Mouse (Mus musculus) CH12.LX (cell line): ENCODE data around the gene Sart3. TPM values are rescaled to one million over a fixed set of nuclear protein-coding genes. Genes with fewer than 3 reads are reported as not detected.

Experiments
- DNase-seq: peaks from one replicate; pipeline ENCODE4 v3.0.0-alpha.2; 2013; ENCODE audit errors: extremely low read depth
- H3K27ac ChIP-seq: 2 replicates; pipeline ENCODE4 v1.5.1; 2012; ENCODE audit warnings: low read depth, mild to moderate bottlenecking, control low read depth, moderate library complexity; ENCODE audit not compliant: insufficient read depth
- H3K27me3 ChIP-seq: replicated peaks from 2 replicates; pipeline ENCODE3; 2012; ENCODE audit warnings: inconsistent platforms
- H3K36me3 ChIP-seq, 2 experiments: replicated peaks in 1 of 2; 2 replicates each; pipeline versions ENCODE3 to v1.6.1; 2012; ENCODE audit warnings: inconsistent platforms in 1 of 2, low read length in 1 of 2, mild to moderate bottlenecking in 1 of 2, mixed read lengths in 1 of 2, moderate library complexity in 1 of 2; ENCODE audit not compliant: control insufficient read depth in 1 of 2, insufficient read depth in 1 of 2
- H3K4me1 ChIP-seq, 2 experiments: 2 replicates each; pipeline ENCODE4 v1.6.1; 2012; ENCODE audit warnings: inconsistent platforms in 1 of 2, moderate library complexity in 1 of 2; ENCODE audit not compliant: insufficient read depth in 2 of 2, control insufficient read depth in 1 of 2
- H3K4me2 ChIP-seq: 2 replicates; pipeline ENCODE4 v1.6.1; 2012; ENCODE audit warnings: low read depth, mild to moderate bottlenecking, control low read depth; ENCODE audit not compliant: poor library complexity, insufficient read depth, severe bottlenecking
- H3K4me3 ChIP-seq, 3 experiments: fragments of 150-350 bp in 1 of 3; sonication (generic) in 1 of 3; replicated peaks in 1 of 3; 2 replicates each; pipeline versions ENCODE3 to v1.5.1; 2011 to 2012; ENCODE audit warnings: low read depth in 2 of 3, low read length in 2 of 3, mild to moderate bottlenecking in 2 of 3, moderate library complexity in 2 of 3, control low read depth in 1 of 3, improper control_type of control experiment in 1 of 3, inconsistent platforms in 1 of 3, mixed read lengths in 1 of 3; ENCODE audit not compliant: poor library complexity in 1 of 3
- H3K79me2 ChIP-seq: replicated peaks from 2 replicates; pipeline ENCODE4 v1.6.1; 2012; ENCODE audit warnings: mild to moderate bottlenecking, moderate library complexity; ENCODE audit not compliant: control insufficient read depth, poor library complexity, insufficient read depth, severe bottlenecking; ENCODE audit errors: extremely low read depth
- H3K9ac ChIP-seq: 2 replicates; pipeline ENCODE4 v1.6.1; 2012; ENCODE audit warnings: low read depth, mild to moderate bottlenecking, control low read depth, moderate library complexity; ENCODE audit not compliant: insufficient read depth
- H3K9me3 ChIP-seq: replicated peaks from 2 replicates; pipeline ENCODE3; 2012; ENCODE audit warnings: low read length, inconsistent platforms, mixed read lengths
- CHD2 ChIP-seq: IDR thresholded peaks from 2 replicates; pipeline ENCODE4 v1.6.1; 2011; ENCODE audit warnings: low read length, improper control_type of control experiment
- ELF1 ChIP-seq: IDR thresholded peaks from 2 replicates; pipeline ENCODE4 v1.6.1; 2014; ENCODE audit warnings: low read depth, mild to moderate bottlenecking, inconsistent platforms, low read length, improper control_type of control experiment
- EP300 ChIP-seq: IDR thresholded peaks from 2 replicates; pipeline ENCODE4 v1.6.1; 2011; ENCODE audit warnings: low read length, improper control_type of control experiment
- ETS1 ChIP-seq: conservative IDR thresholded peaks from 2 replicates; pipeline ENCODE4 v1.6.1; 2012; ENCODE audit warnings: low read depth, mild to moderate bottlenecking, inconsistent platforms, low read length, improper control_type of control experiment, moderate library complexity
- GABPA ChIP-seq: IDR thresholded peaks from 2 replicates; pipeline ENCODE4 v1.6.1; 2012; ENCODE audit warnings: low read depth, low read length, improper control_type of control experiment, inconsistent platforms; ENCODE audit not compliant: insufficient replicate concordance
- HCFC1 ChIP-seq: IDR thresholded peaks from 2 replicates; pipeline ENCODE4 v1.6.1; 2012; ENCODE audit warnings: low read depth, mild to moderate bottlenecking, inconsistent platforms, low read length, improper control_type of control experiment
- IRF4 ChIP-seq: IDR thresholded peaks from 2 replicates; pipeline ENCODE4 v1.6.1; 2014; ENCODE audit warnings: low read depth, mild to moderate bottlenecking, inconsistent platforms, low read length, improper control_type of control experiment
- JUN ChIP-seq: IDR thresholded peaks from 2 replicates; pipeline ENCODE4 v1.6.1; 2011; ENCODE audit warnings: low read depth, mild to moderate bottlenecking, low read length, improper control_type of control experiment, moderate library complexity; ENCODE audit not compliant: insufficient read depth
- JUND ChIP-seq: conservative IDR thresholded peaks from 2 replicates; pipeline ENCODE4 v1.6.1; 2011; ENCODE audit warnings: low read depth, low read length, improper control_type of control experiment
- MAFK ChIP-seq: IDR thresholded peaks from 2 replicates; pipeline ENCODE4 v1.6.1; 2011; ENCODE audit warnings: low read length, improper control_type of control experiment; ENCODE audit not compliant: insufficient replicate concordance
- MEF2A ChIP-seq: IDR thresholded peaks from 2 replicates; pipeline ENCODE4 v1.6.1; 2014; ENCODE audit warnings: low read depth, mild to moderate bottlenecking, inconsistent platforms, low read length, improper control_type of control experiment, borderline replicate concordance
- RCOR1 ChIP-seq: conservative IDR thresholded peaks from 2 replicates; pipeline ENCODE4 v1.6.1; 2012; ENCODE audit warnings: low read depth, mild to moderate bottlenecking, inconsistent platforms, low read length, improper control_type of control experiment
- SIN3A ChIP-seq: IDR thresholded peaks from 2 replicates; pipeline ENCODE4 v1.6.1; 2012; ENCODE audit warnings: low read length, improper control_type of control experiment, inconsistent platforms
- TCF12 ChIP-seq: IDR thresholded peaks from 2 replicates; pipeline ENCODE4 v1.6.1; 2014; ENCODE audit warnings: low read depth, mild to moderate bottlenecking, inconsistent platforms, low read length, improper control_type of control experiment
- UBTF ChIP-seq: IDR thresholded peaks from 2 replicates; pipeline ENCODE4 v1.6.1; 2012; ENCODE audit warnings: low read depth, mild to moderate bottlenecking, inconsistent platforms, low read length, improper control_type of control experiment, moderate library complexity
- ZKSCAN1 ChIP-seq: IDR thresholded peaks from 2 replicates; pipeline ENCODE4 v1.6.1; 2012; ENCODE audit warnings: low read depth, inconsistent platforms, low read length, improper control_type of control experiment, borderline replicate concordance
- ZNF384 ChIP-seq: IDR thresholded peaks from 2 replicates; pipeline ENCODE4 v1.6.1; 2012; ENCODE audit warnings: low read depth, low read length, improper control_type of control experiment, inconsistent platforms
- dilution Hi-C: fragments of 300-500 bp; cut with MboI; formaldehyde crosslinking; loops from 2 replicates; pipeline ENCODE4 v1.14.3; 2020; ENCODE audit warnings: low sequenced_read_pairs; ENCODE audit not compliant: extremely low pct_unique_long_range_greater_than_20kb, extremely low pct_ligation_motif_present
- in situ Hi-C: fragments of 300-500 bp; cut with MboI; formaldehyde crosslinking; loops from 3 replicates; pipeline ENCODE4 v1.14.3; 2019; ENCODE audit warnings: low sequenced_read_pairs, low pct_ligation_motif_present, low pct_unique_long_range_greater_than_20kb, mixed read lengths
- polyA plus RNA-seq: library from polyadenylated mRNA; unstranded; fragments of >175 nt; gene quantifications from 2 replicates; pipeline ENCODE4 v1.2.1, GENCODE M21; 2012; ENCODE audit warnings: low read depth; ENCODE audit not compliant: insufficient read length
- total RNA-seq, 2 experiments: library from RNA; depleted of rRNA; stranded (reverse); fragments of 300-350 nt in 1 of 2; fragments of >200 nt in 1 of 2; gene quantifications; 2 replicates each; pipeline ENCODE4 v1.2.3; 2012 to 2014

The Sart3 gene
- total and polyA plus RNA-seq, 3 experiments, result 28.8 to 104 (median 67.0) TPM

DNA sequence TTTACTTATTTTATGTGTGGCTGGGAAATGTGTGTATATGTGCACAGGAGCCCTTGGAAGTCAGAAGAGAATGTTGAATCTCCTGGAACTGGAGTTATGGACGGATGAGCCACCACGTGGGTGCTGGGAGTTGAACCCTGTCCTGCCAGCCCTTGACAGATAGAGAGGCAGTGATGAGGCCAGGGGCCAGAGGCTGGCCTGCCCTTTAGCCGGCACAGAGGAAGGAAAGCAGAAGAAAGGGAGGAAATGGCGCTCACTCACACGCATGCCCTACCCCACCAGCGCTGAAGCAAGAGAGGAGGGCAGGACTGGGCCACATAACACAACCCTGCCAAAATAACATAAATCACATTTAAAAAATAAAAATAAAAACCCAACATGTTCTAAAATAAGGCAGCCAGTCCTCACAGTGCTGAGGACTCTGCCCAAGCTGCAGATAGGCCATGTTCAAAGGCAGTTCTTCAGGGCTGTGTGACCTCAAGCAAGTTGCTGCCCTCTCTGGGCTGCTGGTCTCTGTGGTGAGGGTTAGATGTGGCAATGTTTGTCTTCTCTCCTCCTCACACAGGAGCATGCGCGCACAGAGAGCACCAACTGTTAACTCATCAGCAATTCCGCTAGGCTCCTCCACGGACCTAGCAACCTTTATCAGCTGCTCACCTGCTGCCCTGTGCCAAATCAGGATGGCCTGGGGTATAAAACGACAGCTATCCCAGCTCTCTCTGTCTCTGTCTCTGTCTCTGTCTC is 18.3 kb upstream of the Sart3 start:
- H3K9ac ChIP-seq, result no peak overlapping the region
- DNase-seq, result no peak
- no peak for TF ChIP-seq MEF2A
- no peak for TF ChIP-seq CHD2
- TF ChIP-seq IRF4, result no peak
- no peak for TF ChIP-seq ETS1
- TF ChIP-seq TCF12, result no peak
- no peak for TF ChIP-seq GABPA
- TF ChIP-seq UBTF, result no peak
- no peak for TF ChIP-seq ZKSCAN1
- TF ChIP-seq MAFK, result no peak
- TF ChIP-seq ZNF384, result no peak
- no peak for TF ChIP-seq HCFC1
- TF ChIP-seq, all 38 proteins: peak for 0
- no peaks in the 10 kb centered on the region for H3K79me2 ChIP-seq
- in situ Hi-C loops (no loop called here), dilution Hi-C loops (no loop called here)
- no peak overlapping the region for H3K27ac ChIP-seq
- H3K9me3 ChIP-seq, result no peaks in the 10 kb centered on the region
- no peaks in the 10 kb centered on the region for H3K36me3 ChIP-seq
- H3K4me3 ChIP-seq, result no peak overlapping the region
- no peaks in the 10 kb centered on the region for H3K27me3 ChIP-seq
- H3K4me2 ChIP-seq, result no peak overlapping the region
- peaks cover 8 to 20% of the 10 kb centered on the region in 2 experiments for H3K4me1 ChIP-seq

GRCm38 (mm10) chr5:113789075-113789788 is 16.9 kb upstream of the Sart3 start:
- H3K9ac ChIP-seq, result no peak overlapping the region
- no peak overlapping the region for H3K27ac ChIP-seq
- no peak overlapping the region for H3K4me2 ChIP-seq
- H3K9me3 ChIP-seq, result peaks cover 4% of the 10 kb centered on the region
- H3K36me3 ChIP-seq, result no peaks in the 10 kb centered on the region
- dilution Hi-C loops (no loop called here), in situ Hi-C loops (no loop called here)
- no peak for TF ChIP-seq SIN3A
- TF ChIP-seq JUN, result no peak
- TF ChIP-seq RCOR1, result no peak
- no peak for TF ChIP-seq MEF2A
- TF ChIP-seq JUND, result no peak
- TF ChIP-seq EP300, result no peak
- TF ChIP-seq ELF1, result no peak
- H3K4me3 ChIP-seq, result no peak overlapping the region
- DNase-seq, result no peak
- no peaks in the 10 kb centered on the region for H3K27me3 ChIP-seq
- H3K79me2 ChIP-seq, result no peaks in the 10 kb centered on the region
- H3K4me1 ChIP-seq, result peaks cover 8 to 25% of the 10 kb centered on the region in 2 experiments
